Mouse (Mus musculus): Measurements from ENCODE around the gene Cavin1.

GRCm38 (mm10) chr11:101009888-101010784, 39.4 kb upstream of the Cavin1 start:
- TF ChIP-seq FLI1 (IDR thresholded peaks at IDR 0.05; ENCODE audit: low read length), result no peak
- TF ChIP-seq GATA1 (IDR thresholded peaks at IDR 0.05; ENCODE audit: borderline replicate concordance, low read length), result no peak

Measured in megakaryocyte, embryonic 14.5 days (primary cell).